In the genomic region with DNA sequence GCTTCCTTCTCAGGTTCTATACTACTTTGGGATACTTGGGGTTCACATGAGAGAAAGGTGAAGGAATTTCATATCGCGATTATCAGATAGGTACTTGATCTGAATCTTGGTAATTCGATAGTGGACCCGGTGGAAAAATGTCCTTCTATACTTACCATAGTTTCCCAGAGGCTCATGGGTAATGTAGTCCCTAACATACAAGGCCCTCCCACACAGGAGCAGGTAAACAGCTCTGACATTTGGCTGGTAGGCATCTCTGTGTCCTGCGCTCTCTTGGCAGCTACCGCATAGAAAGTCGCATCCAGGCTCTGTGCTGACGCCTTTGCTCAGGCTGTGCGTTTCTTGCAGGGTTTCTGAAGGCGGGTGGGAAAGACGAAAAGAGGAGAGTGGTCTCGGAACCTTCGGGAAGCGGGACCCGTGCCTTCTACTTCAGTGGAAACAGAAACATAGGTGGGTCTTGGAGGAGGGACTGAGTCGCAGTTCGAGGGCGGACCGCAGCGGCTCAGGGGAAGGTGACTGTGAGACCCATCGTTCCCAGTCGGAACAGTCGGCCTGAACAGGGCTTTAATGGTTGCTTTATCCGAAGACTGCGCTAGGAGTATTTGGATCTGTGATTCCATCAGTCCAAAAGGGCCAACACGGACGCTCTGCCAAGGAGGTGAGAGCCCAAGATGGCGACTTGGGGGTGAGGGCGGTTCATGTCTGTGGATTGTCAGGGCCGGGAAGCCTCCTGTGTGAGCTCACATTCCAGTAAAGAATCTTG, we compare ENCODE assay signal across 8 mouse cellular contexts. TPM values are rescaled to one million over a fixed set of nuclear protein-coding genes. Genes with fewer than 3 reads are reported as not detected.
DNase-seq lines count a peak whose midpoint lies in the region; ATAC-seq lines count a peak whose summit lies in the region.

A gene (plus strand): TSS at position 170 of the 763 bp plus-strand sequence.

- peaks cover 3% of the 10 kb centered on the region; the same call in 1 of the 2 replicates for H3K36me3 ChIP-seq in intestine, embryonic 14.5 days (ENCODE audit: control insufficient read depth, insufficient read depth, low read length)

- H3K27me3 ChIP-seq in intestine, embryonic 14.5 days (replicated peaks; ENCODE audit: control insufficient read depth, insufficient read depth, low read length): no peaks in the 10 kb centered on the region

- H3K9me3 ChIP-seq in intestine, embryonic 14.5 days (ENCODE audit: control insufficient read depth, low read length): no peaks in the 10 kb centered on the region

- peak within 1 kb of the TSS; percentile 73 for H3K4me2 ChIP-seq in intestine, embryonic 14.5 days (ENCODE audit: low read length)

- peak within 1 kb of the TSS; percentile 60 for H3K9ac ChIP-seq in intestine, embryonic 14.5 days (ENCODE audit: low read length)

- intact Hi-C loops in left cerebral cortex, postnatal 10 days (cut with DNase I): loop anchor here (5.0 kb wide), 1 partner anchor 1139 kb away; no protein-coding TSS in a partner anchor

- H3K27ac ChIP-seq in intestine, embryonic 14.5 days (ENCODE audit: low read depth): peak within 1 kb of the TSS; percentile 62

- peaks cover 14% of the 10 kb centered on the region for H3K4me1 ChIP-seq in intestine, embryonic 14.5 days (replicated peaks; ENCODE audit: control insufficient read depth, insufficient read depth, low read length)

- peak; percentile 73 for DNase-seq in adrenal gland, postnatal 10 days
- DNase-seq in embryo, embryonic 11.5 days (ENCODE audit: low read depth, low spot score): peak; percentile 68
- DNase-seq in gastrocnemius, postnatal 25 days: peak; percentile 65
- DNase-seq in intestine, embryonic 14.5 days (ENCODE audit: low spot score): peak; percentile 87
- DNase-seq in left cerebral cortex, postnatal 10 days (ENCODE audit: extremely low spot score in 1 of 2, low spot score in 2 of 2): peak; percentile 50 to 80
- peak; percentile 46 for DNase-seq in right cerebral cortex, postnatal 14 days
- peak; percentile 84 for DNase-seq in yolk sac, embryonic 10.5 days (ENCODE audit: low spot score)

- H3K4me3 ChIP-seq in intestine, embryonic 14.5 days (ENCODE audit: low read depth, low read length): peak within 1 kb of the TSS; percentile 86

- ATAC-seq in intestine, embryonic 14.5 days (replicated peaks; ENCODE audit: low FRiP score, low TSS enrichment, low read depth): peak; percentile 90
- ATAC-seq in megakaryocyte progenitor cell, adult 5-6 weeks (replicated peaks; ENCODE audit: poor library complexity): peak; percentile 76

- WGBS in intestine, embryonic 14.5 days: under 1% methylated on average over 30 of the region's 30 CpGs

RNA-seq across cellular contexts. Expression of the gene that starts here (rescaled TPM):
- total RNA-seq in adrenal gland, postnatal 10 days (2021): 10 to 100 TPM in 1 of 2 experiments, 1 to 10 TPM in 1; 8.8 to 10.1 TPM
- total RNA-seq in gastrocnemius, postnatal 25 days (2021): 1 to 10 TPM; 6.2 to 6.5 TPM
- polyA plus RNA-seq in intestine, embryonic 14.5 days (2014; fragmentation: Nextera tagmentation; extraction: Ambion mirVana): 8.8 and 9.6 TPM in 2 replicates
- total RNA-seq in left cerebral cortex, postnatal 10 days (2021): 10 to 100 TPM; 20.1 to 23.4 TPM
- total RNA-seq in megakaryocyte progenitor cell, adult 5-6 weeks (2015): 8.8 and 11.2 TPM in 2 replicates
- 10.2 and 10.4 TPM in 2 replicates for total RNA-seq in megakaryocyte progenitor cell, adult 5-6 weeks (2017)

Comparison
In these comparisons a context has a peak if more than half of its experiments do, and no peak if none do; other contexts are left out.
1. Peak in every context shown above with its lines: DNase-seq, ATAC-seq, H3K4me3 ChIP-seq and H3K27ac ChIP-seq.